ENCODE assay signal across 22 mouse cellular contexts in genomic region chr1:127983274-127983993, GRCm38 (mm10).
DNase-seq lines count a peak whose midpoint lies in the region; ATAC-seq and TF ChIP-seq lines count a peak whose summit lies in the region.
"Had no signal": no experiment of that assay in that cellular context is flagged by ENCODE, and none has a peak within 500 bp of the region (broad histone marks: within the 10 kb centered on the region; RNA-seq: fewer than 3 reads in every experiment).

No protein-coding gene starts in this region.

- DNase-seq in kidney, postnatal 0 days (ENCODE audit: low spot score) = peak; percentile 37
- no peak for DNase-seq in kidney, postnatal 25 days
- DNase-seq in lung, postnatal 25 days (ENCODE audit: low spot score) = peak; percentile 35
- DNase-seq in lung, postnatal 10 days = no peak
- no peak for DNase-seq in intestine, embryonic 14.5 days (ENCODE audit: low spot score)
- peak; percentile 20 for DNase-seq in yolk sac, embryonic 10.5 days (ENCODE audit: low spot score)
- DNase-seq in MN1 (ENCODE audit: low spot score) = no peak
- DNase-seq: adrenal gland, postnatal 14 days; cerebellum, adult 11 months; cerebellum, postnatal 14 days; gastrocnemius, postnatal 25 days; heart, adult 2 months; midbrain, embryonic 14.5 days; right cerebral cortex, postnatal 14 days; thymus, adult 18-20 months had no signal

- no peak overlapping the region for H3K27ac ChIP-seq in kidney, postnatal 0 days
- no peak overlapping the region for H3K27ac ChIP-seq in intestine, embryonic 14.5 days (ENCODE audit: low read depth)
- H3K27ac ChIP-seq: embryonic facial prominence, embryonic 13.5 days; heart, adult 2 months; heart, embryonic 15.5 days; limb, embryonic 12.5 days; liver, embryonic 15.5 days had no signal

- TF ChIP-seq CTCF in kidney, postnatal 0 days (IDR thresholded peaks at IDR 0.05; ENCODE audit: low read depth) = no peak

- H3K4me2 ChIP-seq in kidney, postnatal 0 days (ENCODE audit: low read length) = no peak overlapping the region
- H3K4me2 ChIP-seq in intestine, embryonic 14.5 days (ENCODE audit: low read length) = no peak overlapping the region
- H3K4me2 ChIP-seq: embryonic facial prominence, embryonic 13.5 days; heart, embryonic 15.5 days; limb, embryonic 12.5 days; liver, embryonic 15.5 days had no signal

- ATAC-seq in kidney, postnatal 0 days (replicated peaks; ENCODE audit: low FRiP score, low read depth) = peak; percentile 47; the same call in 1 of the 2 replicates
- ATAC-seq in intestine, embryonic 14.5 days (replicated peaks; ENCODE audit: low FRiP score, low TSS enrichment, low read depth) = peak; percentile 56; the same call in 1 of the 2 replicates
- ATAC-seq: forebrain, embryonic 14.5 days; hindbrain, embryonic 16.5 days had no signal

- H3K4me1 ChIP-seq in kidney, postnatal 0 days (replicated peaks; ENCODE audit: insufficient read depth, low read length) = 0 out of 2 replicates have a peak, but pooled peaks cover 6% of the 10 kb centered on the region
- no peaks in the 10 kb centered on the region for H3K4me1 ChIP-seq in intestine, embryonic 14.5 days (replicated peaks; ENCODE audit: control insufficient read depth, insufficient read depth, low read length)
- H3K4me1 ChIP-seq: heart, embryonic 15.5 days; liver, embryonic 15.5 days had no signal

- H3K4me3 ChIP-seq in kidney, postnatal 0 days (replicated peaks; ENCODE audit: low read depth, low read length) = no peak overlapping the region
- no peak overlapping the region for H3K4me3 ChIP-seq in intestine, embryonic 14.5 days (ENCODE audit: low read depth, low read length)
- H3K4me3 ChIP-seq: embryonic facial prominence, embryonic 13.5 days; heart, adult 2 months; heart, embryonic 15.5 days; limb, embryonic 12.5 days; liver, embryonic 15.5 days; myocyte had no signal

- 68% methylated on average over 5 of the region's 5 CpGs for WGBS in kidney, postnatal 0 days
- 76% methylated on average over 5 of the region's 5 CpGs for WGBS in intestine, embryonic 14.5 days

- no peak overlapping the region for H3K9ac ChIP-seq in kidney, postnatal 0 days (ENCODE audit: low read depth, low read length)
- H3K9ac ChIP-seq in intestine, embryonic 14.5 days (ENCODE audit: low read length) = no peak overlapping the region
- H3K9ac ChIP-seq: embryonic facial prominence, embryonic 13.5 days; heart, embryonic 15.5 days; limb, embryonic 12.5 days; liver, embryonic 15.5 days had no signal

- H3K36me3 ChIP-seq in kidney, postnatal 0 days (ENCODE audit: insufficient read depth, low read length) = no peaks in the 10 kb centered on the region
- H3K36me3 ChIP-seq in intestine, embryonic 14.5 days (ENCODE audit: control insufficient read depth, insufficient read depth, low read length) = no peaks in the 10 kb centered on the region
- H3K36me3 ChIP-seq: embryonic facial prominence, embryonic 13.5 days; heart, embryonic 15.5 days; limb, embryonic 12.5 days; liver, embryonic 15.5 days had no signal

- H3K9me3 ChIP-seq in kidney, postnatal 0 days (replicated peaks; ENCODE audit: low read length) = no peaks in the 10 kb centered on the region
- H3K9me3 ChIP-seq in intestine, embryonic 14.5 days (ENCODE audit: control insufficient read depth, low read length) = no peaks in the 10 kb centered on the region
- H3K9me3 ChIP-seq: embryonic facial prominence, embryonic 13.5 days; heart, embryonic 15.5 days; limb, embryonic 12.5 days; liver, embryonic 15.5 days had no signal

- no peaks in the 10 kb centered on the region for H3K27me3 ChIP-seq in kidney, postnatal 0 days (ENCODE audit: insufficient read depth, low read length)
- H3K27me3 ChIP-seq in intestine, embryonic 14.5 days (replicated peaks; ENCODE audit: control insufficient read depth, insufficient read depth, low read length) = no peaks in the 10 kb centered on the region
- H3K27me3 ChIP-seq: embryonic facial prominence, embryonic 13.5 days; heart, embryonic 15.5 days; limb, embryonic 12.5 days; liver, embryonic 15.5 days had no signal

Comparison
In these comparisons a context has a peak if more than half of its experiments do, and no peak if none do; other contexts are left out.
1. DNase-seq: peak in kidney, postnatal 0 days (single experiment), lung, postnatal 25 days (single experiment) and yolk sac, embryonic 10.5 days (single experiment); none in kidney, postnatal 25 days (0 of 2), lung, postnatal 10 days (single experiment), intestine, embryonic 14.5 days (single experiment) and MN1 (single experiment).